Mouse (Mus musculus) hindbrain, embryonic 11.5 days (tissue): ENCODE results near the gene Dok5. TPM values are rescaled to one million over a fixed set of nuclear protein-coding genes. Genes with fewer than 3 reads are reported as not detected.

ENCODE experiments used
- ATAC-seq: fragments of 200-750 bp; cut with Nextera tagmentation; 2 replicates; pipeline ENCODE4 v1.8.0; 2017; ENCODE audit warnings: mild to moderate bottlenecking, moderate TSS enrichment, moderate library complexity; ENCODE audit not compliant: low FRiP score
- DNase-seq: peaks from one replicate; pipeline ENCODE4 v3.0.0-alpha.2; 2015; ENCODE audit warnings: low spot score
- H3K27ac ChIP-seq: fragments of 300-500 bp; sonication (generic); 2 replicates; pipeline ENCODE4 v1.5.1; 2014; ENCODE audit warnings: mild to moderate bottlenecking, low read depth, low read length
- H3K27me3 ChIP-seq: fragments of 300-500 bp; sonication (generic); 2 replicates; pipeline ENCODE4 v1.6.1; 2014; ENCODE audit warnings: mild to moderate bottlenecking, low read length, moderate library complexity, mixed read lengths; ENCODE audit not compliant: control insufficient read depth, insufficient read depth
- H3K36me3 ChIP-seq: fragments of 300-500 bp; sonication (generic); 2 replicates; pipeline ENCODE4 v1.6.1; 2014; ENCODE audit warnings: mild to moderate bottlenecking, low read length, moderate library complexity, mixed read lengths; ENCODE audit not compliant: control insufficient read depth, insufficient read depth
- H3K4me1 ChIP-seq: fragments of 300-500 bp; sonication (generic); replicated peaks from 2 replicates; pipeline ENCODE4 v1.6.1; 2014; ENCODE audit warnings: low read length, mixed read lengths; ENCODE audit not compliant: control insufficient read depth, insufficient read depth
- H3K4me2 ChIP-seq: fragments of 300-500 bp; sonication (generic); replicated peaks from 2 replicates; pipeline ENCODE4 v1.6.1; 2014; ENCODE audit warnings: mild to moderate bottlenecking, low read depth, low read length
- H3K4me3 ChIP-seq: fragments of 300-500 bp; sonication (generic); 2 replicates; pipeline ENCODE4 v1.5.1; 2014; ENCODE audit warnings: low read depth, low read length
- H3K9ac ChIP-seq: fragments of 300-500 bp; sonication (generic); 2 replicates; pipeline ENCODE4 v1.6.1; 2014; ENCODE audit warnings: low read depth, low read length
- H3K9me3 ChIP-seq: fragments of 300-500 bp; sonication (generic); 2 replicates; pipeline ENCODE4 v1.6.1; 2016; ENCODE audit warnings: low read length; ENCODE audit not compliant: control insufficient read depth
- WGBS: fragments of 180-500 bp; shearing (Covaris S2); extraction: QIAGEN DNeasy Blood & Tissue Kit; methylation state at CpG from one replicate; pipeline ENCODE4 v1.1.7; 2014; 5-methylcytosine and 5-hydroxymethylcytosine counted together
- polyA plus RNA-seq: library from polyadenylated mRNA; unstranded; fragments of >200 nt; fragmentation: Nextera tagmentation; extraction: Ambion mirVana; gene quantifications from 2 replicates; pipeline ENCODE4 v1.2.1, GENCODE M21; 2014

The Dok5 gene
- polyA plus RNA-seq, 1 experiment from 2014 or later, result 18.0 TPM

GRCm38 (mm10) chr2:170895096-170895495, 163.5 kb downstream of the Dok5 start:
- ATAC-seq (no peak), DNase-seq (no peak)

GRCm38 (mm10) chr2:170902204-170903028, 170.8 kb downstream of the Dok5 start:
- H3K4me1 ChIP-seq, result no peaks in the 10 kb centered on the region
- H3K27ac ChIP-seq, result no peak overlapping the region
- no peaks in the 10 kb centered on the region for H3K9me3 ChIP-seq
- H3K36me3 ChIP-seq, result no peaks in the 10 kb centered on the region
- no peak overlapping the region for H3K9ac ChIP-seq
- WGBS, result 53% methylated on average over 13 of the region's 13 CpGs
- no peak for ATAC-seq
- H3K4me2 ChIP-seq, result no peak overlapping the region
- H3K27me3 ChIP-seq, result no peaks in the 10 kb centered on the region
- DNase-seq, result no peak
- no peak overlapping the region for H3K4me3 ChIP-seq

More at GRCm38 (mm10) chr2:170895096-170895495, 163.5 kb downstream of the Dok5 start:
- Histone ChIP-seq H3K27ac (no peak overlapping the region), H3K4me2 (no peak overlapping the region), H3K9ac (no peak overlapping the region), H3K9me3 (no peaks in the 10 kb centered on the region), H3K36me3 (no peaks in the 10 kb centered on the region), H3K4me1 (no peaks in the 10 kb centered on the region), H3K4me3 (no peak overlapping the region), H3K27me3 (no peaks in the 10 kb centered on the region)
- 78% methylated on average over 8 of the region's 8 CpGs for WGBS

GRCm38 (mm10) chr2:170903029-170903306, 171.4 kb downstream of the Dok5 start:
- no peaks in the 10 kb centered on the region for H3K36me3 ChIP-seq
- no peaks in the 10 kb centered on the region for H3K27me3 ChIP-seq
- no peak for DNase-seq
- no peak overlapping the region for H3K4me2 ChIP-seq
- no peak overlapping the region for H3K9ac ChIP-seq
- 78% methylated on average over 7 of the region's 7 CpGs for WGBS
- H3K4me1 ChIP-seq, result no peaks in the 10 kb centered on the region
- ATAC-seq, result no peak
- no peak overlapping the region for H3K27ac ChIP-seq
- no peak overlapping the region for H3K4me3 ChIP-seq
- H3K9me3 ChIP-seq, result no peaks in the 10 kb centered on the region

GRCm38 (mm10) chr2:170903367-170903766, 171.8 kb downstream of the Dok5 start:
- no peak for DNase-seq
- H3K27ac ChIP-seq, result no peak overlapping the region

GRCm38 (mm10) chr2:170912589-170913223, 181.1 kb downstream of the Dok5 start:
- no peak for ATAC-seq
- Histone ChIP-seq H3K4me1 (no peaks in the 10 kb centered on the region), H3K4me3 (no peak overlapping the region), H3K27me3 (no peaks in the 10 kb centered on the region), H3K9me3 (no peaks in the 10 kb centered on the region), H3K27ac (no peak overlapping the region), H3K36me3 (no peaks in the 10 kb centered on the region), H3K4me2 (no peak overlapping the region), H3K9ac (no peak overlapping the region)
- 45% methylated on average over 13 of the region's 13 CpGs for WGBS
- peak; percentile 83 for DNase-seq

More at GRCm38 (mm10) chr2:170903367-170903766, 171.8 kb downstream of the Dok5 start:
- no peaks in the 10 kb centered on the region for H3K4me1 ChIP-seq
- WGBS, result 95% methylated on average over 9 of the region's 9 CpGs
- no peak overlapping the region for H3K4me3 ChIP-seq
- no peaks in the 10 kb centered on the region for H3K36me3 ChIP-seq
- H3K27me3 ChIP-seq, result no peaks in the 10 kb centered on the region
- ATAC-seq, result no peak
- no peak overlapping the region for H3K9ac ChIP-seq
- H3K9me3 ChIP-seq, result no peaks in the 10 kb centered on the region
- H3K4me2 ChIP-seq, result no peak overlapping the region

- 79% methylated on average over 11 of the region's 11 CpGs for WGBS
- Histone ChIP-seq H3K4me1 (no peaks in the 10 kb centered on the region), H3K9me3 (no peaks in the 10 kb centered on the region), H3K9ac (no peak overlapping the region), H3K36me3 (no peaks in the 10 kb centered on the region), H3K4me3 (no peak overlapping the region), H3K27ac (no peak overlapping the region), H3K27me3 (no peaks in the 10 kb centered on the region), H3K4me2 (no peak overlapping the region)
- DNase-seq (no peak), ATAC-seq (no peak)
Measured at GRCm38 (mm10) chr2:170913863-170914262, 182.3 kb downstream of the Dok5 start.

- no peaks in the 10 kb centered on the region for H3K27me3 ChIP-seq
- H3K4me2 ChIP-seq, result no peak overlapping the region
- 90% methylated on average over 8 of the region's 8 CpGs for WGBS
- no peak for ATAC-seq
- H3K4me3 ChIP-seq, result no peak overlapping the region
- DNase-seq, result no peak
- H3K4me1 ChIP-seq, result no peaks in the 10 kb centered on the region
- H3K36me3 ChIP-seq, result no peaks in the 10 kb centered on the region
- H3K9ac ChIP-seq, result no peak overlapping the region
- H3K9me3 ChIP-seq, result no peaks in the 10 kb centered on the region
- no peak overlapping the region for H3K27ac ChIP-seq
Measured at GRCm38 (mm10) chr2:170915646-170916045, 184.0 kb downstream of the Dok5 start.

- DNase-seq (no peak), ATAC-seq (no peak)
Measured at GRCm38 (mm10) chr2:170922260-170922659, 190.7 kb downstream of the Dok5 start.

GRCm38 (mm10) chr2:170924131-170924530, 192.5 kb downstream of the Dok5 start:
- no peaks in the 10 kb centered on the region for H3K36me3 ChIP-seq
- DNase-seq (no peak), ATAC-seq (no peak)
- no peaks in the 10 kb centered on the region for H3K4me1 ChIP-seq
- no peaks in the 10 kb centered on the region for H3K27me3 ChIP-seq
- 86% methylated on average over 4 of the region's 4 CpGs for WGBS
- no peak overlapping the region for H3K4me2 ChIP-seq
- H3K27ac ChIP-seq, result no peak overlapping the region
- no peak overlapping the region for H3K4me3 ChIP-seq
- no peak overlapping the region for H3K9ac ChIP-seq
- H3K9me3 ChIP-seq, result no peaks in the 10 kb centered on the region

More at GRCm38 (mm10) chr2:170922260-170922659, 190.7 kb downstream of the Dok5 start:
- no peaks in the 10 kb centered on the region for H3K27me3 ChIP-seq
- H3K36me3 ChIP-seq, result no peaks in the 10 kb centered on the region
- H3K4me2 ChIP-seq, result no peak overlapping the region
- WGBS, result 42% methylated on average over 3 of the region's 3 CpGs
- H3K4me3 ChIP-seq, result no peak overlapping the region
- H3K27ac ChIP-seq, result no peak overlapping the region
- no peak overlapping the region for H3K9ac ChIP-seq
- H3K4me1 ChIP-seq, result no peaks in the 10 kb centered on the region
- H3K9me3 ChIP-seq, result no peaks in the 10 kb centered on the region
